Mouse (Mus musculus) heart, embryonic 16.5 days (tissue): ENCODE data around the gene Ptprs. TPM values are rescaled to one million over a fixed set of nuclear protein-coding genes. Genes with fewer than 3 reads are reported as not detected.

Experiments used
- ATAC-seq: fragments of 200-750 bp; cut with Nextera tagmentation; replicated peaks from 2 replicates; pipeline ENCODE4 v1.8.0; 2017; ENCODE audit warnings: moderate number of reproducible peaks; ENCODE audit not compliant: insufficient read depth, low FRiP score; ENCODE audit errors: extremely low read depth
- H3K27ac ChIP-seq: fragments of 300-500 bp; sonication (generic); 2 replicates; pipeline ENCODE4 v1.5.1; 2014; ENCODE audit warnings: mild to moderate bottlenecking, low read length, control low read depth, moderate library complexity
- H3K27me3 ChIP-seq: fragments of 300-500 bp; sonication (generic); 2 replicates; pipeline ENCODE4 v1.6.1; 2014; ENCODE audit warnings: low read length, mixed read lengths; ENCODE audit not compliant: control insufficient read depth, insufficient read depth
- H3K36me3 ChIP-seq: fragments of 300-500 bp; sonication (generic); 2 replicates; pipeline ENCODE4 v1.6.1; 2014; ENCODE audit not compliant: control insufficient read depth, insufficient read depth
- H3K4me1 ChIP-seq: fragments of 300-500 bp; sonication (generic); 2 replicates; pipeline ENCODE4 v1.6.1; 2014; ENCODE audit warnings: low read length, mixed read lengths; ENCODE audit not compliant: control insufficient read depth, insufficient read depth
- H3K4me2 ChIP-seq: fragments of 300-500 bp; sonication (generic); 2 replicates; pipeline ENCODE4 v1.6.1; 2014; ENCODE audit warnings: low read depth, mild to moderate bottlenecking, control low read depth, low read length
- H3K4me3 ChIP-seq: fragments of 300-500 bp; sonication (generic); 2 replicates; pipeline ENCODE4 v1.5.1; 2014; ENCODE audit warnings: mild to moderate bottlenecking, control low read depth, low read length
- H3K9ac ChIP-seq: fragments of 300-500 bp; sonication (generic); 2 replicates; pipeline ENCODE4 v1.6.1; 2014; ENCODE audit warnings: low read length, control low read depth
- H3K9me3 ChIP-seq: fragments of 300-500 bp; sonication (generic); replicated peaks from 2 replicates; pipeline ENCODE4 v1.6.1; 2016; ENCODE audit warnings: low read length; ENCODE audit not compliant: control insufficient read depth
- WGBS: fragments of 180-500 bp; shearing (Covaris S2); extraction: QIAGEN DNeasy Blood & Tissue Kit; methylation state at CpG from one replicate; pipeline ENCODE4 v1.1.7; 2014; 5-methylcytosine and 5-hydroxymethylcytosine counted together
- polyA plus RNA-seq: library from polyadenylated mRNA; unstranded; fragments of >200 nt; fragmentation: Nextera tagmentation; extraction: Ambion mirVana; gene quantifications from 2 replicates; pipeline ENCODE4 v1.2.1, GENCODE M21; 2015

Gene Ptprs
- polyA plus RNA-seq, result 33.9 and 39.7 TPM in 2 replicates

- H3K4me2 ChIP-seq, result peak within 1 kb of the TSS; percentile 87
- H3K4me3 ChIP-seq, result peak within 1 kb of the TSS; percentile 72
- WGBS, result 0% methylated on average over 21 of the region's 27 CpGs
- 0 out of 2 replicates have a peak, but pooled peaks cover 4% of the 10 kb centered on the region for H3K9me3 ChIP-seq
- H3K27me3 ChIP-seq, result peaks cover 17% of the 10 kb centered on the region
- peak; percentile 87 for ATAC-seq
- peak within 1 kb of the TSS; percentile 22; the same call in 1 of the 2 replicates for H3K27ac ChIP-seq
- H3K4me1 ChIP-seq, result peaks cover 33% of the 10 kb centered on the region
- H3K36me3 ChIP-seq, result no peaks in the 10 kb centered on the region
- H3K9ac ChIP-seq, result peak within 1 kb of the TSS; percentile 84
These were observed at the start of gene Ptprs for GRCm38 (mm10) chr17:56476402-56476752. Gene Ptprs, minus strand, starts transcription at chr17:56476483.

- no peaks in the 10 kb centered on the region for H3K4me1 ChIP-seq
- WGBS, result 71% methylated on average over 4 of the region's 4 CpGs
These were observed 48.7 kb upstream of the Ptprs start for GRCm38 (mm10) chr17:56524943-56525342.

GRCm38 (mm10) chr17:56522744-56523143, 46.5 kb upstream of the Ptprs start:
- no peak overlapping the region for H3K9ac ChIP-seq

More at GRCm38 (mm10) chr17:56524943-56525342, 48.7 kb upstream of the Ptprs start:
- H3K9ac ChIP-seq, result no peak overlapping the region
- no peak overlapping the region for H3K27ac ChIP-seq
- H3K36me3 ChIP-seq, result no peaks in the 10 kb centered on the region
- no peak overlapping the region for H3K4me2 ChIP-seq
- no peak for ATAC-seq
- H3K4me3 ChIP-seq, result no peak overlapping the region
- H3K27me3 ChIP-seq, result no peaks in the 10 kb centered on the region
- no peaks in the 10 kb centered on the region for H3K9me3 ChIP-seq

GRCm38 (mm10) chr17:56515690-56516410, 39.6 kb upstream of the Ptprs start:
- WGBS, result 11% methylated on average over 13 of the region's 13 CpGs
- Histone ChIP-seq H3K4me3 (no peak overlapping the region), H3K4me2 (no peak overlapping the region), H3K9me3 (peaks cover 15% of the 10 kb centered on the region), H3K27me3 (peaks cover 39% of the 10 kb centered on the region), H3K36me3 (no peaks in the 10 kb centered on the region), H3K27ac (no peak overlapping the region), H3K9ac (no peak overlapping the region), H3K4me1 (peaks cover 2% of the 10 kb centered on the region; the same call in 1 of the 2 replicates)
- no peak; the same call in 1 of the 2 replicates for ATAC-seq

More at GRCm38 (mm10) chr17:56522744-56523143, 46.5 kb upstream of the Ptprs start:
- Histone ChIP-seq H3K9me3 (no peaks in the 10 kb centered on the region), H3K36me3 (no peaks in the 10 kb centered on the region), H3K4me1 (no peaks in the 10 kb centered on the region), H3K4me2 (no peak overlapping the region), H3K27ac (no peak overlapping the region), H3K27me3 (no peaks in the 10 kb centered on the region), H3K4me3 (no peak overlapping the region)
- ATAC-seq, result no peak
- WGBS, result 45% methylated on average over 1 of the region's 1 CpGs

GRCm38 (mm10) chr17:56514916-56515315, 38.6 kb upstream of the Ptprs start:
- no peaks in the 10 kb centered on the region for H3K36me3 ChIP-seq
- WGBS, result 46% methylated on average over 12 of the region's 12 CpGs
- no peak overlapping the region for H3K9ac ChIP-seq
- peaks cover 15% of the 10 kb centered on the region for H3K9me3 ChIP-seq
- H3K4me3 ChIP-seq, result no peak overlapping the region
- peaks cover 2% of the 10 kb centered on the region; the same call in 1 of the 2 replicates for H3K4me1 ChIP-seq
- ATAC-seq, result no peak
- no peak overlapping the region for H3K4me2 ChIP-seq
- no peak overlapping the region for H3K27ac ChIP-seq
- peaks cover 48% of the 10 kb centered on the region for H3K27me3 ChIP-seq

GRCm38 (mm10) chr17:56514330-56514729, 38.0 kb upstream of the Ptprs start:
- Histone ChIP-seq H3K4me1 (peaks cover 2% of the 10 kb centered on the region; the same call in 1 of the 2 replicates), H3K27me3 (peaks cover 54% of the 10 kb centered on the region), H3K4me2 (no peak overlapping the region), H3K9ac (no peak overlapping the region), H3K4me3 (no peak overlapping the region), H3K9me3 (peaks cover 15% of the 10 kb centered on the region), H3K27ac (no peak overlapping the region), H3K36me3 (no peaks in the 10 kb centered on the region)
- ATAC-seq, result no peak

GRCm38 (mm10) chr17:56512310-56512709, 36.0 kb upstream of the Ptprs start, which contains the start of gene Znrf4:
Gene Znrf4, minus strand, starts transcription at chr17:56512431.
- Histone ChIP-seq H3K36me3 (no peaks in the 10 kb centered on the region), H3K27ac (no peak within 1 kb of the TSS), H3K4me1 (peaks cover 6% of the 10 kb centered on the region; the same call in 1 of the 2 replicates), H3K4me3 (peak within 1 kb of the TSS; percentile 25), H3K9me3 (peaks cover 15% of the 10 kb centered on the region), H3K4me2 (peak within 1 kb of the TSS; percentile 25), H3K9ac (no peak within 1 kb of the TSS), H3K27me3 (peaks cover 64% of the 10 kb centered on the region)
- WGBS, result 53% methylated on average over 22 of the region's 22 CpGs
- no peak for ATAC-seq

- peaks cover 6% of the 10 kb centered on the region; the same call in 1 of the 2 replicates for H3K4me1 ChIP-seq
- H3K36me3 ChIP-seq, result no peaks in the 10 kb centered on the region
- H3K9ac ChIP-seq, result no peak overlapping the region
- H3K9me3 ChIP-seq, result peaks cover 13% of the 10 kb centered on the region
- H3K27me3 ChIP-seq, result peaks cover 64% of the 10 kb centered on the region
- no peak for ATAC-seq
- H3K27ac ChIP-seq, result no peak overlapping the region
- H3K4me3 ChIP-seq, result peak overlapping the region; percentile 25; the same call in 1 of the 2 replicates
- WGBS, result 20% methylated on average over 29 of the region's 29 CpGs
- peak overlapping the region; percentile 25 for H3K4me2 ChIP-seq
These were observed 35.4 kb upstream of the Ptprs start for GRCm38 (mm10) chr17:56511707-56512090.

- Histone ChIP-seq H3K4me3 (peak overlapping the region; percentile 25), H3K4me2 (peak overlapping the region; percentile 25), H3K36me3 (no peaks in the 10 kb centered on the region), H3K27me3 (peaks cover 63% of the 10 kb centered on the region), H3K9ac (no peak overlapping the region), H3K9me3 (peaks cover 9% of the 10 kb centered on the region), H3K4me1 (peaks cover 6% of the 10 kb centered on the region; the same call in 1 of the 2 replicates), H3K27ac (no peak overlapping the region)
- no peak for ATAC-seq
- 6% methylated on average over 60 of the region's 60 CpGs for WGBS
These were observed 34.9 kb upstream of the Ptprs start for GRCm38 (mm10) chr17:56510970-56511706.
